Mouse (Mus musculus): Measurements from ENCODE around the gene OR5BS1P. TPM values are rescaled to one million over a fixed set of nuclear protein-coding genes. Genes with fewer than 3 reads are reported as not detected.
"Not testable (repeated sequence)": the region's sequence is repeated elsewhere in the genome, so short reads cannot be mapped to it uniquely, and the experiment has no call there.

Gene OR5BS1P
- not detected in 2 replicates for polyA plus RNA-seq (2015; fragmentation: Nextera tagmentation; extraction: Ambion mirVana)

- 95% methylated on average over 4 of the region's 4 CpGs for WGBS
- no peak within 1 kb of the TSS for H3K4me3 ChIP-seq
- no peaks in the 10 kb centered on the region for H3K27me3 ChIP-seq
- no peak within 1 kb of the TSS for H3K27ac ChIP-seq (replicated peaks)
- H3K4me2 ChIP-seq (replicated peaks): no peak within 1 kb of the TSS
- no peaks in the 10 kb centered on the region for H3K36me3 ChIP-seq
- ATAC-seq (replicated peaks): no peak
- H3K4me1 ChIP-seq: no peaks in the 10 kb centered on the region
- H3K9me3 ChIP-seq: no peaks in the 10 kb centered on the region
- no peak within 1 kb of the TSS for H3K9ac ChIP-seq (replicated peaks)
Observed at GRCm38 (mm10) chr15:98469596-98469995, at the start of gene OR5BS1P. Gene OR5BS1P (plus strand): TSS chr15:98469896.

GRCm38 (mm10) chr15:98420897-98421296 is 48.8 kb upstream of the OR5BS1P start:
- ATAC-seq (replicated peaks): no peak

GRCm38 (mm10) chr15:98424326-98424725 is 45.4 kb upstream of the OR5BS1P start:
- no peak for ATAC-seq (replicated peaks)
- Histone ChIP-seq H3K9ac (replicated peaks) (no peak overlapping the region), H3K4me1 (no peaks in the 10 kb centered on the region), H3K36me3 (no peaks in the 10 kb centered on the region), H3K27me3 (no peaks in the 10 kb centered on the region), H3K9me3 (no peaks in the 10 kb centered on the region), H3K27ac (replicated peaks) (no peak overlapping the region), H3K4me3 (no peak overlapping the region), H3K4me2 (replicated peaks) (no peak overlapping the region)
- WGBS: 68% methylated on average over 14 of the region's 14 CpGs

More at GRCm38 (mm10) chr15:98420897-98421296, 48.8 kb upstream of the OR5BS1P start:
- H3K9ac ChIP-seq (replicated peaks): no peak overlapping the region
- no peak overlapping the region for H3K4me2 ChIP-seq (replicated peaks)
- H3K36me3 ChIP-seq: no peaks in the 10 kb centered on the region
- no peaks in the 10 kb centered on the region for H3K9me3 ChIP-seq
- WGBS: 83% methylated on average over 4 of the region's 4 CpGs
- H3K4me3 ChIP-seq: no peak overlapping the region
- no peaks in the 10 kb centered on the region for H3K4me1 ChIP-seq
- H3K27ac ChIP-seq (replicated peaks): no peak overlapping the region
- no peaks in the 10 kb centered on the region for H3K27me3 ChIP-seq

GRCm38 (mm10) chr15:98424753-98425152 is 44.9 kb upstream of the OR5BS1P start:
- ATAC-seq (replicated peaks): no peak
- Histone ChIP-seq H3K9ac (replicated peaks) (no peak overlapping the region), H3K4me3 (no peak overlapping the region), H3K36me3 (no peaks in the 10 kb centered on the region), H3K4me1 (no peaks in the 10 kb centered on the region), H3K27me3 (no peaks in the 10 kb centered on the region), H3K27ac (replicated peaks) (no peak overlapping the region), H3K9me3 (no peaks in the 10 kb centered on the region), H3K4me2 (replicated peaks) (no peak overlapping the region)
- 74% methylated on average over 6 of the region's 6 CpGs for WGBS

- Histone ChIP-seq H3K27ac (replicated peaks) (no peak overlapping the region), H3K4me2 (replicated peaks) (no peak overlapping the region), H3K9me3 (no peaks in the 10 kb centered on the region), H3K4me3 (no peak overlapping the region), H3K4me1 (no peaks in the 10 kb centered on the region), H3K27me3 (no peaks in the 10 kb centered on the region), H3K9ac (replicated peaks) (no peak overlapping the region), H3K36me3 (no peaks in the 10 kb centered on the region)
- no peak for ATAC-seq (replicated peaks)
- WGBS: 86% methylated on average over 7 of the region's 7 CpGs
Observed at GRCm38 (mm10) chr15:98425188-98425587, 44.5 kb upstream of the OR5BS1P start.

GRCm38 (mm10) chr15:98430925-98431324 is 38.8 kb upstream of the OR5BS1P start, which contains the start of gene Olfr282:
Gene Olfr282 (plus strand): TSS chr15:98431225.
- 56% methylated on average over 5 of the region's 5 CpGs for WGBS
- H3K4me1 ChIP-seq; H3K9ac ChIP-seq (replicated peaks); H3K27me3 ChIP-seq; H3K36me3 ChIP-seq; ATAC-seq (replicated peaks); H3K9me3 ChIP-seq; H3K4me3 ChIP-seq; H3K27ac ChIP-seq (replicated peaks); H3K4me2 ChIP-seq (replicated peaks): not testable (repeated sequence)

GRCm38 (mm10) chr15:98444561-98444960 is 25.1 kb upstream of the OR5BS1P start:
- H3K9ac ChIP-seq (replicated peaks): no peak overlapping the region
- 85% methylated on average over 3 of the region's 3 CpGs for WGBS
- H3K4me1 ChIP-seq: no peaks in the 10 kb centered on the region
- no peaks in the 10 kb centered on the region for H3K9me3 ChIP-seq
- no peaks in the 10 kb centered on the region for H3K36me3 ChIP-seq
- no peak overlapping the region for H3K4me2 ChIP-seq (replicated peaks)
- no peak overlapping the region for H3K27ac ChIP-seq (replicated peaks)
- no peak for ATAC-seq (replicated peaks)
- no peaks in the 10 kb centered on the region for H3K27me3 ChIP-seq
- no peak overlapping the region for H3K4me3 ChIP-seq

GRCm38 (mm10) chr15:98448521-98448920 is 21.2 kb upstream of the OR5BS1P start:
- H3K27ac ChIP-seq (replicated peaks): no peak overlapping the region
- 60% methylated on average over 4 of the region's 4 CpGs for WGBS
- no peaks in the 10 kb centered on the region for H3K36me3 ChIP-seq
- no peak overlapping the region for H3K4me3 ChIP-seq
- no peaks in the 10 kb centered on the region for H3K27me3 ChIP-seq
- no peak for ATAC-seq (replicated peaks)
- H3K4me2 ChIP-seq (replicated peaks): no peak overlapping the region
- no peaks in the 10 kb centered on the region for H3K4me1 ChIP-seq
- H3K9ac ChIP-seq (replicated peaks): no peak overlapping the region
- no peaks in the 10 kb centered on the region for H3K9me3 ChIP-seq

- ATAC-seq (replicated peaks): no peak
- WGBS: 92% methylated on average over 7 of the region's 7 CpGs
- H3K9ac ChIP-seq (replicated peaks): no peak within 1 kb of the TSS
- no peaks in the 10 kb centered on the region for H3K36me3 ChIP-seq
- H3K27me3 ChIP-seq: no peaks in the 10 kb centered on the region
- no peak within 1 kb of the TSS for H3K4me2 ChIP-seq (replicated peaks)
- no peaks in the 10 kb centered on the region for H3K9me3 ChIP-seq
- H3K27ac ChIP-seq (replicated peaks): no peak within 1 kb of the TSS
- H3K4me3 ChIP-seq: no peak within 1 kb of the TSS
- H3K4me1 ChIP-seq: no peaks in the 10 kb centered on the region
Observed at GRCm38 (mm10) chr15:98452288-98452687, 17.4 kb upstream of the OR5BS1P start, which contains the start of gene Olfr281. Gene Olfr281 (plus strand): TSS chr15:98452588.

- Histone ChIP-seq H3K4me1 (no peaks in the 10 kb centered on the region), H3K4me3 (no peak overlapping the region), H3K27me3 (no peaks in the 10 kb centered on the region), H3K9me3 (no peaks in the 10 kb centered on the region), H3K27ac (replicated peaks) (no peak overlapping the region), H3K4me2 (replicated peaks) (no peak overlapping the region), H3K36me3 (no peaks in the 10 kb centered on the region), H3K9ac (replicated peaks) (no peak overlapping the region)
- ATAC-seq (replicated peaks): no peak
- WGBS: 93% methylated on average over 13 of the region's 13 CpGs
Observed at GRCm38 (mm10) chr15:98471539-98471938, 1.8 kb downstream of the OR5BS1P start.

GRCm38 (mm10) chr15:98474958-98475357 is 5.3 kb downstream of the OR5BS1P start:
- no peaks in the 10 kb centered on the region for H3K9me3 ChIP-seq
- no peak for ATAC-seq (replicated peaks)
- 79% methylated on average over 10 of the region's 10 CpGs for WGBS
- H3K27ac ChIP-seq (replicated peaks): no peak overlapping the region
- no peak overlapping the region for H3K4me3 ChIP-seq
- no peaks in the 10 kb centered on the region for H3K36me3 ChIP-seq
- H3K4me1 ChIP-seq: no peaks in the 10 kb centered on the region
- H3K9ac ChIP-seq (replicated peaks): no peak overlapping the region
- no peak overlapping the region for H3K4me2 ChIP-seq (replicated peaks)
- H3K27me3 ChIP-seq: no peaks in the 10 kb centered on the region

GRCm38 (mm10) chr15:98475382-98475781 is 5.7 kb downstream of the OR5BS1P start:
- Histone ChIP-seq H3K9me3 (no peaks in the 10 kb centered on the region), H3K4me3 (no peak overlapping the region), H3K4me1 (no peaks in the 10 kb centered on the region), H3K4me2 (replicated peaks) (no peak overlapping the region), H3K36me3 (no peaks in the 10 kb centered on the region), H3K27me3 (no peaks in the 10 kb centered on the region), H3K9ac (replicated peaks) (no peak overlapping the region), H3K27ac (replicated peaks) (no peak overlapping the region)
- WGBS: 60% methylated on average over 10 of the region's 10 CpGs
- no peak for ATAC-seq (replicated peaks)

GRCm38 (mm10) chr15:98476281-98476680 is 6.6 kb downstream of the OR5BS1P start:
- Histone ChIP-seq H3K4me2 (replicated peaks) (no peak overlapping the region), H3K4me3 (no peak overlapping the region), H3K27ac (replicated peaks) (no peak overlapping the region), H3K4me1 (no peaks in the 10 kb centered on the region), H3K36me3 (no peaks in the 10 kb centered on the region), H3K9me3 (no peaks in the 10 kb centered on the region), H3K27me3 (no peaks in the 10 kb centered on the region), H3K9ac (replicated peaks) (no peak overlapping the region)
- no peak for ATAC-seq (replicated peaks)
- 73% methylated on average over 5 of the region's 5 CpGs for WGBS
